Mouse (Mus musculus) splenic B cell, adult 2 months (primary cell): ENCODE data around the gene 9930022D16Rik.

ENCODE experiments used
- DNase-seq: peaks from one replicate; pipeline ENCODE4 v3.0.0-alpha.2; 2011; ENCODE audit warnings: low read depth, low spot score
- H3K27me3 ChIP-seq: 2 replicates; pipeline ENCODE4 v1.6.1; 2012; ENCODE audit warnings: mild to moderate bottlenecking, low read length, moderate library complexity, mixed read lengths; ENCODE audit not compliant: control insufficient read depth, poor library complexity, insufficient read depth, severe bottlenecking
- H3K36me3 ChIP-seq: 2 replicates; pipeline ENCODE4 v1.6.1; 2012; ENCODE audit warnings: mild to moderate bottlenecking, low read length, moderate library complexity, mixed read lengths; ENCODE audit not compliant: control insufficient read depth, poor library complexity, insufficient read depth, severe bottlenecking

The 9930022D16Rik gene

GRCm38 (mm10) chr11:109413617-109414016 is at the start of gene 9930022D16Rik:
Gene 9930022D16Rik (plus strand): TSS chr11:109413917.
- Histone ChIP-seq H3K27me3 (no peaks in the 10 kb centered on the region), H3K36me3 (no peaks in the 10 kb centered on the region)
- no peak for DNase-seq

- DNase-seq, result no peak
- Histone ChIP-seq H3K36me3 (peaks cover 9% of the 10 kb centered on the region), H3K27me3 (no peaks in the 10 kb centered on the region)
Observed at GRCm38 (mm10) chr11:109364337-109364736, 49.4 kb upstream of the 9930022D16Rik start.

GRCm38 (mm10) chr11:109364881-109365280 is 48.8 kb upstream of the 9930022D16Rik start:
- DNase-seq, result peak; percentile 54
- peaks cover 9% of the 10 kb centered on the region for H3K36me3 ChIP-seq

GRCm38 (mm10) chr11:109365818-109366217 is 47.9 kb upstream of the 9930022D16Rik start:
- Histone ChIP-seq H3K27me3 (no peaks in the 10 kb centered on the region), H3K36me3 (peaks cover 9% of the 10 kb centered on the region)
- no peak for DNase-seq

More at GRCm38 (mm10) chr11:109364881-109365280, 48.8 kb upstream of the 9930022D16Rik start:
- no peaks in the 10 kb centered on the region for H3K27me3 ChIP-seq

- Histone ChIP-seq H3K27me3 (no peaks in the 10 kb centered on the region), H3K36me3 (peaks cover 9% of the 10 kb centered on the region)
- no peak for DNase-seq
Observed at GRCm38 (mm10) chr11:109366802-109367579, 46.7 kb upstream of the 9930022D16Rik start.

GRCm38 (mm10) chr11:109369026-109369637 is 44.6 kb upstream of the 9930022D16Rik start:
- Histone ChIP-seq H3K27me3 (no peaks in the 10 kb centered on the region), H3K36me3 (peaks cover 9% of the 10 kb centered on the region)
- peak; percentile 59 for DNase-seq

- no peaks in the 10 kb centered on the region for H3K27me3 ChIP-seq
- H3K36me3 ChIP-seq, result no peaks in the 10 kb centered on the region
- DNase-seq, result peak; percentile 83
Observed at GRCm38 (mm10) chr11:109375412-109375811, 38.3 kb upstream of the 9930022D16Rik start.

GRCm38 (mm10) chr11:109376484-109377143 is 37.1 kb upstream of the 9930022D16Rik start:
- DNase-seq, result no peak
- H3K36me3 ChIP-seq, result no peaks in the 10 kb centered on the region

GRCm38 (mm10) chr11:109377477-109377876 is 36.2 kb upstream of the 9930022D16Rik start:
- DNase-seq, result peak; percentile 32
- Histone ChIP-seq H3K36me3 (no peaks in the 10 kb centered on the region), H3K27me3 (no peaks in the 10 kb centered on the region)

More at GRCm38 (mm10) chr11:109376484-109377143, 37.1 kb upstream of the 9930022D16Rik start:
- H3K27me3 ChIP-seq, result no peaks in the 10 kb centered on the region

- Histone ChIP-seq H3K36me3 (no peaks in the 10 kb centered on the region), H3K27me3 (no peaks in the 10 kb centered on the region)
- DNase-seq, result no peak
Observed at GRCm38 (mm10) chr11:109378051-109378450, 35.7 kb upstream of the 9930022D16Rik start.

- DNase-seq, result peak; percentile 75
- no peaks in the 10 kb centered on the region for H3K36me3 ChIP-seq
Observed at GRCm38 (mm10) chr11:109380662-109381061, 33.1 kb upstream of the 9930022D16Rik start.

GRCm38 (mm10) chr11:109385296-109385695 is 28.4 kb upstream of the 9930022D16Rik start:
- no peak for DNase-seq
- no peaks in the 10 kb centered on the region for H3K36me3 ChIP-seq

More at GRCm38 (mm10) chr11:109380662-109381061, 33.1 kb upstream of the 9930022D16Rik start:
- no peaks in the 10 kb centered on the region for H3K27me3 ChIP-seq

GRCm38 (mm10) chr11:109389046-109389445 is 24.7 kb upstream of the 9930022D16Rik start:
- Histone ChIP-seq H3K27me3 (no peaks in the 10 kb centered on the region), H3K36me3 (no peaks in the 10 kb centered on the region)
- DNase-seq, result no peak

More at GRCm38 (mm10) chr11:109385296-109385695, 28.4 kb upstream of the 9930022D16Rik start:
- H3K27me3 ChIP-seq, result no peaks in the 10 kb centered on the region

- no peak for DNase-seq
- Histone ChIP-seq H3K36me3 (no peaks in the 10 kb centered on the region; the same call in none of the 2 replicates), H3K27me3 (no peaks in the 10 kb centered on the region)
Observed at GRCm38 (mm10) chr11:109391200-109391599, 22.5 kb upstream of the 9930022D16Rik start.

GRCm38 (mm10) chr11:109391760-109392159 is 22.0 kb upstream of the 9930022D16Rik start:
- no peaks in the 10 kb centered on the region; the same call in none of the 2 replicates for H3K36me3 ChIP-seq
- DNase-seq, result no peak

More at GRCm38 (mm10) chr11:109391760-109392159, 22.0 kb upstream of the 9930022D16Rik start:
- no peaks in the 10 kb centered on the region for H3K27me3 ChIP-seq
